Mouse (Mus musculus) megakaryocyte, embryonic 14.5 days (primary cell): ENCODE measurements around the gene Slc44a5.

ENCODE experiments used
- FLI1 ChIP-seq: IDR thresholded peaks from 2 replicates; pipeline ENCODE4 v1.6.1; 2012; ENCODE audit warnings: low read length, inconsistent platforms, mixed read lengths
- GATA1 ChIP-seq: IDR thresholded peaks from 3 replicates; pipeline ENCODE4 v1.6.1; 2012; ENCODE audit warnings: mixed read lengths, low read length, inconsistent platforms, borderline replicate concordance

DNA sequence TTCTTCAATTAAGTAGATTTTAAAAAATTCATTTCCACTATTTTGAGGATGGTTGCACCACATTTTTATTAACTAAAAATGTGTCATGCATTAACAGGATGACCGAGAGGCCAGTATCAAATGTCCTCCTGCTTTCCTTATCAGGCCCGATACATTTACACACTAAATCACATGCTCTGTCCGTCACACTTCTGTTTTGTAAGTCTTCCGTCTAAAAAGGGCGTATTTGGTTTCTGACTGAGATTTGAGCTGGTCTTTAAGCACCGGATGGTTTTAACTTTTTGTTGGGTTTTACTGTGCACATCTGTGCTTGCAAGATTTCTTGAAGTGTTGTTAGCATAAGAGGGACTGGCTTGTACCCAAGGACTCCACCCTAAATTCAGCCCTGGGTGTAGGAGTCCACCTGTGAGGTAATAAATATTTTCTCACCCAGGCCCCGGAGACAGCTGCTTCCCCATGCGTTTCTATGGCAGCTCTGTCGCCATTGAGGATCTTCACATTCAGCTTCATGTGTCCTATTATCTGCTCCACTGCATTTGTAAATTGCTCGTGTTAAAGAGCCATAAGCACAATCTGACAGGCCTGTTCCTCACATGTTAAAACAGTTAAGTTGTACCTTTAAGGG is 237.3 kb downstream of the Slc44a5 start:
- TF ChIP-seq GATA1 (no peak), FLI1 (no peak)
